Mouse (Mus musculus) bone marrow macrophage, adult 2 months (primary cell): ENCODE data around the gene Chid1.
A peak's percentile ranks its signal among the peaks of the same experiment; 100 is the strongest.

Experiments used
- CTCF ChIP-seq: IDR thresholded peaks from 2 replicates; pipeline ENCODE4 v1.5.1; 2012; ENCODE audit warnings: low read depth, mild to moderate bottlenecking, low read length, moderate library complexity
- POLR2A ChIP-seq: IDR thresholded peaks from 2 replicates; pipeline ENCODE4 v1.6.1; 2012; ENCODE audit warnings: mild to moderate bottlenecking, low read depth, low read length, borderline replicate concordance

- TF ChIP-seq CTCF (peak; percentile 18; the same call in 1 of the 2 replicates), POLR2A (no peak)
Observed at GRCm38 (mm10) chr7:141457986-141458660, 81.5 kb downstream of the Chid1 start.
